Mouse (Mus musculus): ENCODE results near the gene Erbb3. TPM values are rescaled to one million over a fixed set of nuclear protein-coding genes. Genes with fewer than 3 reads are reported as not detected.

Gene Erbb3
- polyA plus RNA-seq, 1 experiment from 2014 or later = 1.8 TPM

Small RNAs within 50 kb of the gene (microRNA-seq; reads per million reads assigned to microRNA genes)
- gene Gm47275 (not detected), gene Mir6917 (not detected)

Other genes with a start within 250 kb of the Erbb3 start
- gene Coq10a, start 220.7 kb downstream of the Erbb3 start, polyA plus RNA-seq (2014; fragmentation: Nextera tagmentation; extraction: Ambion mirVana) = 50.8 and 54.2 TPM in 2 replicates
- gene Ankrd52, start 212.5 kb downstream of the Erbb3 start, polyA plus RNA-seq (2014; fragmentation: Nextera tagmentation; extraction: Ambion mirVana) = 13.0 and 15.4 TPM in 2 replicates
- gene Slc39a5, start 188.4 kb downstream of the Erbb3 start, polyA plus RNA-seq (2014; fragmentation: Nextera tagmentation; extraction: Ambion mirVana) = 0.22 TPM in 1 of 2 replicates, not detected in the other
- 134 and 140 TPM in 2 replicates for gene Nabp2, start 178.2 kb downstream of the Erbb3 start, polyA plus RNA-seq (2014; fragmentation: Nextera tagmentation; extraction: Ambion mirVana)
- gene Rnf41, start 178.0 kb downstream of the Erbb3 start, polyA plus RNA-seq (2014; fragmentation: Nextera tagmentation; extraction: Ambion mirVana) = 70.9 and 83.7 TPM in 2 replicates
- 184 and 191 TPM in 2 replicates for gene Smarcc2, start 130.4 kb downstream of the Erbb3 start, polyA plus RNA-seq (2014; fragmentation: Nextera tagmentation; extraction: Ambion mirVana)
- gene Myl6, start 95.5 kb downstream of the Erbb3 start, polyA plus RNA-seq (2014; fragmentation: Nextera tagmentation; extraction: Ambion mirVana) = 825 and 884 TPM in 2 replicates
- 5.8 and 6.1 TPM in 2 replicates for gene Myl6b, start 91.0 kb downstream of the Erbb3 start, polyA plus RNA-seq (2014; fragmentation: Nextera tagmentation; extraction: Ambion mirVana)
- gene Esyt1, start 63.8 kb downstream of the Erbb3 start, polyA plus RNA-seq (2014; fragmentation: Nextera tagmentation; extraction: Ambion mirVana) = 13.7 and 14.5 TPM in 2 replicates
- gene Zc3h10, start 41.9 kb downstream of the Erbb3 start, polyA plus RNA-seq (2014; fragmentation: Nextera tagmentation; extraction: Ambion mirVana) = 14.5 and 16.3 TPM in 2 replicates
- 2,254 and 2,846 TPM in 2 replicates for gene Rpl41, start 40.3 kb downstream of the Erbb3 start, polyA plus RNA-seq (2014; fragmentation: Nextera tagmentation; extraction: Ambion mirVana)
- 129 and 149 TPM in 2 replicates for gene Pa2g4, start 23.7 kb downstream of the Erbb3 start, polyA plus RNA-seq (2014; fragmentation: Nextera tagmentation; extraction: Ambion mirVana)
- gene Rps26, start 37.1 kb upstream of the Erbb3 start, polyA plus RNA-seq (2014; fragmentation: Nextera tagmentation; extraction: Ambion mirVana) = 450 and 573 TPM in 2 replicates
- gene Ikzf4, start 56.3 kb upstream of the Erbb3 start, polyA plus RNA-seq (2014; fragmentation: Nextera tagmentation; extraction: Ambion mirVana) = 17.2 and 18.1 TPM in 2 replicates
- gene Suox, start 84.4 kb upstream of the Erbb3 start, polyA plus RNA-seq (2014; fragmentation: Nextera tagmentation; extraction: Ambion mirVana) = 11.5 and 12.7 TPM in 2 replicates
- 95.6 and 109 TPM in 2 replicates for gene Rab5b, start 106.6 kb upstream of the Erbb3 start, polyA plus RNA-seq (2014; fragmentation: Nextera tagmentation; extraction: Ambion mirVana)
- 0.79 and 0.85 TPM in 2 replicates for gene Pmel, start 114.5 kb upstream of the Erbb3 start, polyA plus RNA-seq (2014; fragmentation: Nextera tagmentation; extraction: Ambion mirVana)
- 17.1 and 21.0 TPM in 2 replicates for gene Cdk2, start 115.4 kb upstream of the Erbb3 start, polyA plus RNA-seq (2014; fragmentation: Nextera tagmentation; extraction: Ambion mirVana)
- 6.9 and 7.7 TPM in 2 replicates for gene Dgka, start 155.2 kb upstream of the Erbb3 start, polyA plus RNA-seq (2014; fragmentation: Nextera tagmentation; extraction: Ambion mirVana)
- 38.6 and 42.0 TPM in 2 replicates for gene Pym1, start 158.2 kb upstream of the Erbb3 start, polyA plus RNA-seq (2014; fragmentation: Nextera tagmentation; extraction: Ambion mirVana)
- 0.65 and 0.80 TPM in 2 replicates for gene Mmp19, start 201.3 kb upstream of the Erbb3 start, polyA plus RNA-seq (2014; fragmentation: Nextera tagmentation; extraction: Ambion mirVana)
- 34.6 and 35.1 TPM in 2 replicates for gene Dnajc14, start 214.4 kb upstream of the Erbb3 start, polyA plus RNA-seq (2014; fragmentation: Nextera tagmentation; extraction: Ambion mirVana)
- gene Tmem198b, start 214.7 kb upstream of the Erbb3 start, polyA plus RNA-seq (2014; fragmentation: Nextera tagmentation; extraction: Ambion mirVana) = 13.3 and 14.8 TPM in 2 replicates
- 137 and 139 TPM in 2 replicates for gene Sarnp, start 227.7 kb upstream of the Erbb3 start, polyA plus RNA-seq (2014; fragmentation: Nextera tagmentation; extraction: Ambion mirVana)
- 27.8 and 28.4 TPM in 2 replicates for gene Ormdl2, start 232.0 kb upstream of the Erbb3 start, polyA plus RNA-seq (2014; fragmentation: Nextera tagmentation; extraction: Ambion mirVana)